Mouse (Mus musculus): Measurements from ENCODE around the gene Sec61a1.

GRCm38 (mm10) chr6:88517701-88518403 is 853 bp downstream of the Sec61a1 start:
- TF ChIP-seq CTCF (IDR thresholded peaks at IDR 0.05; ENCODE audit: borderline replicate concordance, insufficient read depth, low read length) (no peak), POLR2A (IDR thresholded peaks at IDR 0.05; ENCODE audit: low read depth, low read length) (no peak)
